Mouse (Mus musculus): Measurements from ENCODE around the gene Itprid2. TPM values are rescaled to one million over a fixed set of nuclear protein-coding genes. Genes with fewer than 3 reads are reported as not detected.

Itprid2 gene
- total RNA-seq (2023) = 100 to 1,000 TPM; 125 to 132 TPM

DNA sequence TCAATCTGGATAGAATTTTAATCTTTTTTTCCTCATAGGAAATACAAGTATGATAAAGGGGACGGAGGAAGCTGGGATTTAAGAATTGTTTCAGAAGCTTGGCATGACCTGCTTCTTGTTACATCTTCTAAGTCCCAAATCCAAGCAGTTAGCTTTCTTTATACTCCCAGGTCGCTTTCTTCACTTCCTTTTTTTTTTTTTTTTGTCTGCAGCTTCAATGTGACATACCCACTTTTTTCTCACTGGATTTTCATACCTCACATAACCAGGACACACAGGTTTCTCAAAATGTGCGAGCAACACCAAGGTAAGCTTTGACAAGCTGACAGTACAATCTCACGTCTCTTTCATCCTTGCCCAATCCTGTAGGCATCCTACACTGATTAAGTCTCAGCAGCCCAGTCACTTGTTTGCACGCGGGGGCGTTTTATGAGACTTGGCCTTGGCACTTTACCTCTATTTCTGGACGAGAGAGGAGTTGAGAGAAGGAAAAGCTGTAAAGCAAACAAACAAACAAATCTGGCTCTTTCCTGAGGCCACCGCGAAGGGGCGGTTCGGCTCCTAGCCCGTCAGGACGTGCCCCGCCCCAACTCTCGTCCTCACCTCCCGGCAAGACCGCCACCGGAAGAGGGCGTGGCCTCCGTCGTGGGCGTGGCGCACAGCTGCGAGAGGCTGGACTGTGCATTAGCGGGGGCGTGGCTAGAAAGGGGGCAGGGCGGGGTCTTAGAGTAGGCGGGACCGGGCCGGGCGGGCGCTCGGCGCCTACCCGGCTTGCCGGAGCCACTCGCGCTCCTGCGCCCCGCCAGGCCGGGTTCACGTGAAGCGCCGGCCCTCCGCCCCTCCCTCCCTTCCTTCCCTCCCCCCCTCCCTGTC is at the start of gene Itprid2:
Itprid2 (plus strand) TSS at position 825 of the 873 bp plus-strand sequence.

DNA sequence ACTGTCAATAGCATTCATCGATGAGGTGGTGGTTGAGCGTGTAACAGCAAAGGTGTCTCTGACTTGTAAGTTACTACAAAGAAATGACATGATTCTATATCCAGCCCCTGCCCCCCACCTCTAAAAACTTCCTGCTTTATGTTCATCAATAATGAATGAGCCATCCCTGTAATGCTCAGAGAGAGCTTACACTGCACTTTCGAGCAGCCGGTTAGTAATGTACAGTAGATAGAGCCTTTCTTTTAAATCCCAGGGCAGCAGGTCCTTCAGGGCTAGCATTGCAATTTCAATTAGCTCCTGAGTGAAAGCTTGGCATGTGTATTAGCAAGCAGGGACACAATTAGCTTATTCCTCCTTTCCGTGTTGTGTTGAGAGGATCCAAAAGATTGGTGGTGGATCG is 72.4 kb downstream of the Itprid2 start, which contains the start of gene Ppp1r1c:
Ppp1r1c (plus strand) TSS at position 206 of the 400 bp plus-strand sequence.

Other genes starting within 250 kb of the Itprid2 start
- gene Neurod1, start 178.6 kb upstream of the Itprid2 start, total RNA-seq (2023) = not detected
- 1 to 10 TPM; 1.8 to 2.3 TPM for gene Cerkl, start 178.6 kb upstream of the Itprid2 start, total RNA-seq (2023)
- gene Ppp1r1c, start 72.4 kb downstream of the Itprid2 start, total RNA-seq (2023) = not detected

All from monocyte, adult 59 days (primary cell).